Mouse (Mus musculus) large intestine, adult 2 months (tissue): ENCODE measurements around the gene Gmeb2. TPM values are rescaled to one million over a fixed set of nuclear protein-coding genes. Genes with fewer than 3 reads are reported as not detected.

Experiments used
- DNase-seq: peaks from one replicate; pipeline ENCODE4 v3.0.0-alpha.2; 2012; ENCODE audit warnings: low read depth, low spot score
- WGBS: fragments of 180-500 bp; shearing (Covaris S2); methylation state at CpG from one replicate; pipeline ENCODE4 v1.1.7; 2018; 5-methylcytosine and 5-hydroxymethylcytosine counted together
- polyA plus RNA-seq: library from polyadenylated mRNA; depleted of rRNA; stranded (reverse); fragments of >200 nt; gene quantifications from 2 replicates; pipeline ENCODE4 v1.2.3, GENCODE M21; 2012

The Gmeb2 gene
- polyA plus RNA-seq, 1 experiment = 17.5 TPM

GRCm38 (mm10) chr2:181234680-181235079 lies 53.2 kb downstream of the Gmeb2 start:
- 91% methylated on average over 11 of the region's 11 CpGs for WGBS

GRCm38 (mm10) chr2:181233443-181233842 lies 54.4 kb downstream of the Gmeb2 start:
- WGBS = 96% methylated on average over 15 of the region's 15 CpGs
- no peak for DNase-seq

More at GRCm38 (mm10) chr2:181234680-181235079, 53.2 kb downstream of the Gmeb2 start:
- no peak for DNase-seq

GRCm38 (mm10) chr2:181231171-181231570 lies 56.7 kb downstream of the Gmeb2 start:
- WGBS = 92% methylated on average over 20 of the region's 20 CpGs

GRCm38 (mm10) chr2:181228335-181228734 lies 59.5 kb downstream of the Gmeb2 start:
- 42% methylated on average over 1 of the region's 1 CpGs for WGBS
- no peak for DNase-seq

More at GRCm38 (mm10) chr2:181231171-181231570, 56.7 kb downstream of the Gmeb2 start:
- no peak for DNase-seq

- WGBS = 89% methylated on average over 3 of the region's 3 CpGs
- DNase-seq = no peak
Measured at GRCm38 (mm10) chr2:181227122-181227521, 60.7 kb downstream of the Gmeb2 start.

GRCm38 (mm10) chr2:181224994-181225393 lies 62.8 kb downstream of the Gmeb2 start:
- no peak for DNase-seq
- 77% methylated on average over 2 of the region's 2 CpGs for WGBS

- 50% methylated on average over 2 of the region's 2 CpGs for WGBS
Measured at GRCm38 (mm10) chr2:181220361-181220760, 67.5 kb downstream of the Gmeb2 start.

GRCm38 (mm10) chr2:181219538-181220216 lies 68.2 kb downstream of the Gmeb2 start, which contains the start of gene Fndc11:
Fndc11 (plus strand) TSS chr2:181220013.
- WGBS = 2% methylated on average over 25 of the region's 25 CpGs
- DNase-seq = no peak

More at GRCm38 (mm10) chr2:181220361-181220760, 67.5 kb downstream of the Gmeb2 start:
- DNase-seq = no peak

GRCm38 (mm10) chr2:181218881-181219485 lies 68.9 kb downstream of the Gmeb2 start:
- DNase-seq = no peak
- 71% methylated on average over 5 of the region's 5 CpGs for WGBS

- DNase-seq = no peak
- WGBS = 88% methylated on average over 6 of the region's 6 CpGs
Measured at GRCm38 (mm10) chr2:181216037-181216436, 71.8 kb downstream of the Gmeb2 start.

- no peak for DNase-seq
- WGBS = under 1% methylated on average over 17 of the region's 17 CpGs
Measured at GRCm38 (mm10) chr2:181213021-181213445, 74.8 kb downstream of the Gmeb2 start, which contains the start of gene Srms. Srms (minus strand) TSS chr2:181213185.

- WGBS = 3% methylated on average over 34 of the region's 34 CpGs
- DNase-seq = no peak
Measured at GRCm38 (mm10) chr2:181212389-181213020, 75.3 kb downstream of the Gmeb2 start.

- 37% methylated on average over 9 of the region's 9 CpGs for WGBS
Measured at GRCm38 (mm10) chr2:181206118-181206517, 81.7 kb downstream of the Gmeb2 start.

GRCm38 (mm10) chr2:181205678-181206077 lies 82.2 kb downstream of the Gmeb2 start:
- 84% methylated on average over 5 of the region's 5 CpGs for WGBS
- no peak for DNase-seq

More at GRCm38 (mm10) chr2:181206118-181206517, 81.7 kb downstream of the Gmeb2 start:
- no peak for DNase-seq

GRCm38 (mm10) chr2:181202886-181203285 lies 84.9 kb downstream of the Gmeb2 start:
- DNase-seq = no peak
- 34% methylated on average over 6 of the region's 6 CpGs for WGBS

- no peak for DNase-seq
- 56% methylated on average over 3 of the region's 3 CpGs for WGBS
Measured at GRCm38 (mm10) chr2:181202422-181202821, 85.4 kb downstream of the Gmeb2 start, which contains the start of gene Ptk6. Ptk6 (minus strand) TSS chr2:181202789.

- WGBS = 34% methylated on average over 3 of the region's 3 CpGs
- DNase-seq = no peak
Measured at GRCm38 (mm10) chr2:181201606-181202005, 86.2 kb downstream of the Gmeb2 start.
